Mouse (Mus musculus): ENCODE measurements around the gene Meis1.
A peak's percentile ranks its signal among the peaks of the same experiment; 100 is the strongest.

The Meis1 gene

DNA sequence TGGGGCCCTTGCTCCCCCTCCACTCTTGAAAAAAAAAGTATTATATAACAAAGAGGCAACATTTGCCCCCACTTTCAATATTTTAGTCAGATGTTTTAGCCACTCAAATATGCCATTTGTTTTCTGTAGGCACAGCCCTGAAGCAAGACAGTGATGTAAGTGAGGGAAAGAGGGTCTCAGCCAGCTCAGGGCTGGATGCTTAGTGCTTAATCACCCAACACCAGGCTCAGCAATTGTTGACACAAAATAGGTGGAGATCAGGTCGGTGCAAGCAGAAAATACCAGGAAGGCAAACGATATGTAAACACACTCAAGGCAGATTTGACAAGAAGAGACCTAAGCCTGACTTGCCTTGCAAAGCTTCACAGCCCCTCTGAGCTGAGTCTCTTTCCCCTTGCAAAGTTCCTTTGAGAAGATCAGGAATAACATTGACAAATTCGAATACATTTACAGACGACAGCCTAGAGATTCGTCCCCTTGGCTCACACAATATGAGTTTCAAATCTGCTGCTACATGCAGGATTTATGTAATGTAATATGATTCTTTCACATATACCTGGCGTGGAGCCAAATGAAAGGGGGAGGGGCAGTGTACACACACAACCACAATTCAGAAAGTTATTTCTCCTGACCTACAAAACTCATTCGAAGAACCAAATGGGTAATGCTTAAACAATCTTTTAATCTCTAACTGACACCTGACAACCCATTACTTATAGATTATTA is 120.7 kb downstream of the Meis1 start:
- peak in 1 of 2 experiments; percentile 12 for DNase-seq

DNA sequence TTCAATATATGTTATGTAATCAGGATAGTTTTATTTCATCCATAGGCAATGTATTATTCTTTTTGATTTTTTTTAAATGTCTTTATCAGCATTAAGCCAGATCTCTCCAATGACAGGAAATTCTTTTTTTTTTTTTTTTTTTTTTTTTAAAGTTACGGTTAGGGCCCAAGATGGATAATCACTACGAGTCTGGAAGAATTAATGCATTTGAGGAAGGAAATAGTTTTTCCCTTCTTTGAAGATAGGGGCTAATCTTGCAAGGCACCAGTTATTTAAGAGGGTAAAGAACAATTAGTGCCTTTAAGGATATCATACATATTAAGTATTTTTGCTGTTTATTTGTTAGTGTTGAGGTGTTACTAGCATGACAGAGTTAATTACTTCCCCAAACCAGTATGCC is 121.5 kb downstream of the Meis1 start:
- DNase-seq, result no peak

DNA sequence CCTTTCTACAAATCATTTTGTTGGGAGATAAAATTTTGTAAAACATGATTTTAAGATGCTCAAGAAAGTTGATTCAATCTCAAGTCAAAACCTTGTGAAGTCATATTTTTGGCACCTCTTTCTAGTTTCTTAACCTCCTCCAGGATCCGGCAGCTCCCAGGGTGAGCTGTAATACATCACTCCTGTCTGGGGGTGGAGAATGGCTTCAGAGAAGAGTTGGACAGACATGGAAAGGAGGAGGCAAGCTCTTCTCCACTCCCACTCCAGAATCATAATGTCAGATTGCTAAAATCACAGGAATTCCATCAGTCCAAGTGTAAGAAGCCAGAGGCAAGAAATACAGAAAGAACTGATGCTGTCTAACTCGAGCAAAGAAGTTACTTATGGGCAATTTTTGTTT is 126.3 kb downstream of the Meis1 start:
- peak in 1 of 2 experiments; percentile 18 for DNase-seq

- DNase-seq, result peak in 1 of 2 experiments; percentile 17
These were observed 129.6 kb downstream of the Meis1 start for GRCm38 (mm10) chr11:18889139-18889538.

DNA sequence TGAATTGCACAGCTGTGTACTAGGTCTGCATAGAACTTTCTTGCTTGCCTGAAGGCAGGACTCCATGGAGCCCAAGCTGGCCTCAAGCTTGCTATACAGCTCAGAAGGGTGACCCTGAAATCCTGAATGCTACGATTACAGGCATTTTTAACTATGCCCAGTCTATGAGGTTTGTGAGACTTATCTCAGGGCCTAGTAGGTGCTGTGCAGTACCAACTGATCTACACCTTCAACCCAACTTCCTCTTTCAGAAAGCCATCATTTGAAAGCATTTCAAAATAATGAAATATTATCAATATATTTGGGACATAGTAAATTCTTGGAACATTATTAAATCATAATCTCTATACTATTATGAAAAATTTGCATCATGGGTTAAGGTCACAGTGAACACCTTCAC is 130.1 kb downstream of the Meis1 start:
- no peak for DNase-seq

DNA sequence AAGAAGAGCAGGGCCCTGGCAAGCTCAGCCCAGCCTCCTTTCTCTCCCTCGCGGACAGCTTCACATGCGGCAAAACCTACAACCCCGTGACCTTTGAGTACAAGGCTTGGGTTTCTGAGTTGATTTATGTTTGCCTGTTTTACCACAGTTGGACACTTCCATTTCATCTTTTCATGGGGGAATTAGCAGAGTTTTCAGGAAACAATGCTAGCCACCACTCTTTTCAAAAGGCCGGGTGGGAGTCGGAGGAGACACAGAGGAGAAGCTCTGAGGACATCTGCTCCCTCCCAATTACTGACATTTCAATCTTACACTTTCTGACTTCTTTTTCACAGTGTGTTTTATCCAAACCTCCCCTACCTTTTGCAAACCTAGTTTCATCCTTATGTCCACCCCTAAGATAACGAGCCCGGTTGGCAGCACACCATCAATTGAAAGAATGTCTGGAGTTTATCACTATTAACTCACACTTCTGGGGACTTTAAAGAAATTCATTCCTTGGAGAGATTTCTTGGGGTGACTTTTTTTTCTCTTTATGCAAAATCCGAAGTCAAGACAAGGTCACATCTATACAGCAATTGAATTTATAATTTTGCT is 133.0 kb downstream of the Meis1 start:
- DNase-seq, result peak; percentile 9 to 26

DNA sequence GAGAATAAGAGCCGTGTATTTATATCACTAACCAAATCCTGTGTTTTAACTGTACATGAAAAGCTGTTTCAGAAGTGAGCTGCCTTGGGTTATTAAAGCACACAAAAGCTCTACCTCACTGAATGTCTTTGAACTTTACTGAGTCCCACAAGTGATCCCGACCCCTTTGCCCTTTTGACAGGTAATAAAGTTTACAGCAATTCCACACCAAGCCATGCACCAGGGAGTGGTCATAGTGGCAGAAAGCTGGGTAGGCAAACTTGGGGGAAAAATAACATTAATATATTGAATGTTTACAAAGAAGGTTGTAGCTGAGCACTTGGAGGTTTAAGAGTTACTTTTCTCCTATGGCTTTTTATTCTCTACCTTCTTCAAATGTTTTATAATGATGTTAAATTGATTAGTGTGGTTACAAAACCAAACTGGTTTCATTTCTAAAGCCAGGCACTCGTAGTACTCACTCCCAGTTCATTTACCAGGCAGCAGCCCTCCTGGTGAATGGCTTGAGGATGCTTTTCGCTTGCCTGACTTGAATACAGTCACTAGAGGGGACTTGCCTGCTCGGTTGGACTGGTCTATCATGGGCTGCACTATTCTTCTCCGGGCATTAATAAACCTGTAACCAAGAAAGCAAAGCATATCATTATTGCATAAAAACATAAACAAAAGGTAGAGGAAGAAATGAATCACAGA is 133.6 kb downstream of the Meis1 start:
- no peak for DNase-seq

DNA sequence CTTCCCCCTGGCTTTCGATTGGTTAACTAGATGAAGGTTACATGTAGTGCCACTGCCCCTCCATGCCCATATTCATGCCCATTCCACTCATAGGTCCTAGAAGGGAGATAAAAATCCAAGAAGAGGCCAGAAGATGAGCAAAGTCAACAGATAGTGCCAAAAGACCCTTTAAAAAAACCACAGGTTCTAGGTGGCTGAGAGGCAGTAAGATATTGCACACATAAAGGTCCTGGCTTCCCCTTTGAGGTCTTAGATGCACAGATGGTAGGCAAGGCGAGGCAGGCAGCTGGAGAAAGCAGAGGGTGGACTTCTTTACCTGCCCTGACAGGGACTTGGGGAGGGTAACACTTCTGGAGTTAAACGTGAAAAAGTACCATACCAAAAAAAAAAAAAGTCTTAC is 134.8 kb downstream of the Meis1 start:
- no peak for DNase-seq

DNA sequence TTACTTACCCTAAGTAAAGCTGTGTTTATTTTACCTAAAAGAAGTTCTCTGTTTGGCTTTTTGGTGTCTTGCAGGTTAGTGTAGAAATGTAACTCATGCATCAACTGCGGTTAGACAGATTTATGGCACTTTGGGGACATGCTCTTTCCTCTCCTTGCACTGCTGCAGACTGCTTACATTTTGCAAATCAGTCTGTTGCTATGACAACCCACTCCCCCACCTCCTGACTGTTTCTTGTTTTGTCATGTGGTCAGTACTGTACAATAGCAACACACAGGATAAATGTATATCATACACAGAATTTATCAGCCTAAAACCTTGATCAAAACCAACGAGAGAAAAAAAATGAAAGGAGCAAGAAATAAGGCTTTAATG is 135.3 kb downstream of the Meis1 start:
- peak; percentile 16 to 36 for DNase-seq

- DNase-seq, result no peak
These were observed 135.9 kb downstream of the Meis1 start for GRCm38 (mm10) chr11:18882747-18883506.

- DNase-seq, result no peak
These were observed 136.5 kb downstream of the Meis1 start for GRCm38 (mm10) chr11:18882315-18882714.

GRCm38 (mm10) chr11:18880806-18881205 is 138.0 kb downstream of the Meis1 start:
- DNase-seq, result no peak

DNA sequence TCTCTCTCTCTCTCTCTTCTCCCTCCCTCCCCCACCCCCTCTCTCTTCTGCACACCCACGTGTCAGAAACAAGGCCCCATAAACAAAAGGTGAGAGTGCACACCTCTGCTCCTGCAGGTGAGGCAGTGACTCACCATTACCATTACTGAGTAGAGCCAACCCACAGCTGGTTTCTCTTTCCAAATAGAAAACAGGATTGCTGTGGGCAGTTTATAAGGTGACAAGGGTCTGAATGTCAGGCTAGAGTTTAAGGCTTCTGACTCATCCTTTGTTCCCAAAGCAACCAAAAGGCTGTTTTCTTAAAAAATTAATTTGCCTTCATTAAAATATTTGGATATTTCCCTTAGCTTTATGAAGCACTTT is 139.3 kb downstream of the Meis1 start:
- DNase-seq, result no peak

- DNase-seq, result no peak
These were observed 139.9 kb downstream of the Meis1 start for GRCm38 (mm10) chr11:18878748-18879455.

DNA sequence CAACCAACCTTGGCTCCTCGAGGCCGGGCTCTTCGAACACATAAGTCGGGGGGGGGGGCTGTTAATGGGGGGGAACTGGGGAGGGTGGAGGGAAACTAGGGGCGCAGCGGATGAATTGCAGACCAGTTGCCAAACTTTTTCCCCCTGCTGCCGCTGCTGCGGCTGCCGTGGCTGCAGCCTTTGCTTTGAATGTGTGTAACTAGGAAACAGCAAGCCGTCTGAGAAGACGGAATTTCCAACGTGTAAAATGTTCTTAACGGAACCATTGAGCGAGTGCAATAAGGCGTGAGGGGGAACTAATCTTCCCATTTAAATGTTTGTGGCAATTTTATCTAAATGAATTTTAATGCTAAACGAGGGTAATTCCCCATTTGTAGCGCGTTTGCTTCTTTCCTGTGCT is 140.8 kb downstream of the Meis1 start:
- peak in 1 of 2 experiments; percentile 25 for DNase-seq

GRCm38 (mm10) chr11:18877626-18878011 is 141.2 kb downstream of the Meis1 start:
- DNase-seq, result peak; percentile 41 to 69

GRCm38 (mm10) chr11:18876886-18877625 is 141.7 kb downstream of the Meis1 start:
- DNase-seq, result peak; percentile 9 to 27

GRCm38 (mm10) chr11:18875911-18876885 is 142.6 kb downstream of the Meis1 start:
- peak in 1 of 2 experiments; percentile 11 for DNase-seq

DNA sequence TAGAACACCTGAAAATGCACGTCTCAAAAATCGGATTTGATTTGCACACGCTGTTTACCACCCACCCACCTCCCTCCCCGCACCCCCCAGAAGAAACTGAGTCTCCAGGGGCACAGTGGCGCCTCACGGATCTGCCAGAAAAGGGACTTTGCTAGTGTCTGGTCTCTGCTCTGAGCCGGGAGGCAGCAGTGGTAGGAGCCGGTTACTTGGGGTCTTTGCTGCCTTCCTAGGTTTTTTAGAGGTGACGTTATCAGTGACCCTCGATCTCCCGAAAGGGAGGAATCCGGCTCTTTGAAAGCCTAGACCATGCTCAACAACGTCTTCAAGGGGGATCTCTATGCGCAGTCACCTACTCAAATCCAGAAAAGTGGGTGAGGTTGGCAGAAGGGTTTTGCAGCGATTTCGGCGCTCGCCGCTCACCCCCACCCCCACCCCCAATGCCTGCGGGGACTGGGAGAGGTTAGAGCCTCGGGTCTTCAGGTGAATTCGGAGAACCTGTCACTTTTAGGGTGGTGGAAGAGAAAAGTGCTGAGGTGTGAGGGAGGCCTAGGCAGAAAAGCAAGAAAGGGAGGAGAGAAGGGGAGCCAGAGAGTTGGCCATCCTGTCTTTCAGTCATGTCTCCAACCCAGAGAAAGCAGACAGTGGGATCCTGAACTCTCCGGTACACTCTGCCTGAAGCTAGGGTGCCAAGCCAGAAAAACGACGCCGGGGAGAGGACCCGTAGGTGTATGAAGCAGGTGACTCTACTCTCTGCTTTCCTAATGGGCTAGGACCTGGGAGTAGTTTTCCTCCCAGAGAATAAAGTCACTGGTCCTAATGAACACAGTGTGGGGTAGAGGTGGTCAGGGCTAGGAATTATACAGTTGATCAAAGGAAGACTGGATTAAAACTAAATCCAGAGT is 143.5 kb downstream of the Meis1 start:
- peak in 1 of 2 experiments; percentile 5 for DNase-seq
